Mouse (Mus musculus) adrenal gland, postnatal 14 days (tissue): ENCODE data around the gene Krtap15. TPM values are rescaled to one million over a fixed set of nuclear protein-coding genes. Genes with fewer than 3 reads are reported as not detected.

ENCODE experiments used
- DNase-seq: peaks from one replicate; pipeline ENCODE4 v3.0.0; 2021; ENCODE audit warnings: mixed read lengths
- long read RNA-seq, 2 experiments: library from polyadenylated mRNA; stranded (forward); transcript quantifications; one replicate each; pipeline ENCODE4 v2.0.0; 2021
- total RNA-seq: library from RNA; stranded (reverse); gene quantifications from 2 replicates; pipeline ENCODE4 v1.2.3, GENCODE M21; 2021

The Krtap15 gene
- not detected in 2 replicates for total RNA-seq
- long read RNA-seq, experiment 1, result 0 reads
- long read RNA-seq, experiment 2, result 0 reads

- no peak for DNase-seq
Observed at GRCm38 (mm10) chr16:88820066-88820465, at the start of gene Krtap15. Gene Krtap15 (plus strand): TSS chr16:88820215.

DNA sequence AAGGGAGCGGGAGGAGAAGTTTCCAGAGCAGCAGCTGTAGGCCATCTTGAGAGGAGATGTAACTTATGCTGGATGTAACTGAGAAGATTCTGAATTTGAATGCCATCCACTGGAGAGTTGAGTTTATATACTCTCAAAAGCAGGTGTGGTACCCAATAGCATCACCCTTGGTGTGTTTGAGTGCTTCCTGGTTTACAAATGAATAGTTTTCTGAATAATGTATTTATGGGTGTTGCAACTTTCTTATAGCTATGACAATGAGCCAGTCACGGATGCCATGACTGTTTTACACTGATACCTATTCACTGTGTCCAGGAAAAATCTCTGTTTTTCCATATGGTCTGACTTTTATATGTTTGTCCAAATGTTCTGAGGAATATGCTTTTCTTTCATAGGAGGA is 45.9 kb upstream of the Krtap15 start, which contains the start of gene 2310057N15Rik:
2310057N15Rik (minus strand) TSS at position 101 of the 400 bp plus-strand sequence.
- no peak for DNase-seq

- DNase-seq, result no peak
Observed at GRCm38 (mm10) chr16:88777596-88777995, 42.4 kb upstream of the Krtap15 start, which contains the start of gene Gm5965. Gene Gm5965 (plus strand): TSS chr16:88777896.

- no peak for DNase-seq
Observed at GRCm38 (mm10) chr16:88786786-88787185, 33.2 kb upstream of the Krtap15 start.

- no peak for DNase-seq
Observed at GRCm38 (mm10) chr16:88811827-88812226, 8.2 kb upstream of the Krtap15 start, which contains the start of gene Gm20741. Gene Gm20741 (minus strand): TSS chr16:88812220.

- DNase-seq, result no peak
Observed at GRCm38 (mm10) chr16:88823736-88824135, 3.7 kb downstream of the Krtap15 start.

DNA sequence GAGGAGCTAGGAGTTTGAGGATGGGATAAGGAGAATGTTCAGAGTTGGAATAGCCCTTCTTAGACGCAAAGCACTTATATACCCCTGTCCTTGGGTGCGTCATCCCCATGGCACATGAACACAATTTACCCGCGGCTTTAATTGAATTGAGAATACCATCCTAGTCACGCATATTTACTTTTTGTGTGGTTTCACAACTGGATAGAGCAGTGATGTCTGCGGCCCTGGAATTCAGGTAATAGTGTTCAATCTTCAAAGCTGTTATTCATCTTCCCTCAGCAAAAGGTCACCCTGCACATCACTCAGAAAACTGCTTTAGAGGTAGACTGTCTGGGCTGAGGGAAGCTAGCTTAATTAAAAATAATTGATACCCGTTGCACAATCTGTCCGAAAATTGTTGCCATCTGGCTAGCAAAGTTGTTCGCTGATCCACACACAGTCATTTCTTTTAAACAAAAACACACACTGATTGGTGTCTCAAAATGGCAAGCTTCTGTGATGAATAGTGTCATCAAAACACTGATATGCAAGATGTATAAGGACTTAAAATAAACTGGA is 6.2 kb downstream of the Krtap15 start, which contains the start of gene Krtap14:
Krtap14 (minus strand) TSS at position 51 of the 558 bp plus-strand sequence.
- no peak for DNase-seq

DNA sequence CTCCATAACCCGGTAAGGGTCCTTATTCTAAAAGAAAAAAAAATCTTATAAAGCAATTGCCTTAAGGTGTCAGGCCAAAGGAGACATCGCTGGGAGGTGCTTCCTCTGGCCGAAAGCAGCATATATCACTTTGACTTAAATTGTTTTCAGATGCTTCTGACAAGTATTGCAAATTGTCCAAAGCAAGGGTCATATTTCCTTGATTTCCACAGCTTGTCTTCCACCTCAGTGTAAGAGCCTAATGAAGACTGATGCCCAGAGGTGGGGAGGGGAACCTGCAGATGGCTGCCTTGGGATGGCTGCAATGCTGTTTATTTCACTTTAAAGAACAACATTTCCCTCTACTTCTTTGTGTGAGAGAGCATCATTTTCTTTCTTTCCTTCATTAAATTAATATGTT is 7.0 kb downstream of the Krtap15 start:
- DNase-seq, result no peak

GRCm38 (mm10) chr16:88847363-88847762 is 27.3 kb downstream of the Krtap15 start:
- no peak for DNase-seq

DNA sequence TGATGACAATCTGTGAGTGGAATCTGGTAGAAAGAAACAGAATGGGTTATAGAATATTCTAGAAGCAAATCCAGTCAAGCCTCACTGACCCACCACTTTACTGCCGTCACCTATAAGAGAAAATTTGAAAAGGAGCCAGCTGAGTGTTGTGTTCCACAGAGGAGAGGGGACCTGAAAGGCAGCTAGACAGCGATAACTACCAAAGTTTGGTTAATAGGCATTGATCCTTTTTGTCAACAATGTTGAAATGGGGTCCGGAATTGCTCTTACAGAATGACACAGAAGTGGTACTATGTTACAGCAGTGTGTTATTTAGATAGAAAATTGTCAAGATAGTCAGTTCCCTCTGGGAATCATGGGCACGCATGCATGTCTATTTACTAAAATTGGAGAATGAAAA is 28.5 kb downstream of the Krtap15 start:
- no peak for DNase-seq

- DNase-seq, result peak; percentile 13
Observed at GRCm38 (mm10) chr16:88851450-88851849, 31.4 kb downstream of the Krtap15 start.

- DNase-seq, result no peak
Observed at GRCm38 (mm10) chr16:88864887-88865407, 44.9 kb downstream of the Krtap15 start.

DNA sequence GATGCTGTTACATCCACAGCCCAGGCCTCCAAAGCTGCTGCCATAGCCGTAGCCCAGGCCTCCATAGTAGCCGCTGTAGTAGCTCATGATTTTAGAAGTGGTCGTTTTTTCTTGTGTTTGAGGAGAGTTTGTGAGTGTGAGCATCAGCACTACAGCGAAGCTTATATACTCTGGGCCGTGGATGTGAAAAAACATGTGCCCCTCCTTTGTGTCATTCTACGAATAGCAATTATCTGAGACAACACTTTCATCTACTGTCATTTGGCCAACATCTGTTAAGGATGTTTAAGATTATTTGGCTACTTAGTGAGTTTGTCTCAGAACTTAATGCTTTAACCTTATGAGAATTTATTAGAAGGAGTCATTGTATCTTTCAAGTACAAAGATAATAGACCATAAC is 49.3 kb downstream of the Krtap15 start, which contains the start of gene Krtap19-1:
Krtap19-1 (minus strand) TSS at position 101 of the 400 bp plus-strand sequence.
- DNase-seq, result no peak

- no peak for DNase-seq
Observed at GRCm38 (mm10) chr16:88874169-88874568, 54.2 kb downstream of the Krtap15 start, which contains the start of gene Krtap19-2. Gene Krtap19-2 (minus strand): TSS chr16:88874269.

- no peak for DNase-seq
Observed at GRCm38 (mm10) chr16:88877938-88878337, 57.9 kb downstream of the Krtap15 start, which contains the start of gene Krtap19-3. Gene Krtap19-3 (minus strand): TSS chr16:88878038.

Other genes with a start within 250 kb of the Krtap15 start
- not detected in 2 replicates for gene Krtap24-1, start 207.9 kb upstream of the Krtap15 start, total RNA-seq
- gene 2310079G19Rik, start 192.5 kb upstream of the Krtap15 start, total RNA-seq, result not detected in 2 replicates
- not detected in 2 replicates for gene Krtap26-1, start 172.4 kb upstream of the Krtap15 start, total RNA-seq
- not detected in 2 replicates for gene Krtap27-1, start 148.5 kb upstream of the Krtap15 start, total RNA-seq
- gene 2310061N02Rik, start 112.3 kb upstream of the Krtap15 start, total RNA-seq, result not detected in 2 replicates
- not detected in 2 replicates for gene Krtap13-1, start 91.4 kb upstream of the Krtap15 start, total RNA-seq
- not detected in 2 replicates for gene Krtap13, start 68.6 kb upstream of the Krtap15 start, total RNA-seq
- not detected in 2 replicates for gene 2310034C09Rik, start 61.4 kb upstream of the Krtap15 start, total RNA-seq
- gene 2310057N15Rik, start 46.0 kb upstream of the Krtap15 start, total RNA-seq, result not detected in 2 replicates
- gene Gm5965, start 42.3 kb upstream of the Krtap15 start, total RNA-seq, result not detected in 2 replicates
- not detected in 2 replicates for gene Gm20741, start 8.0 kb upstream of the Krtap15 start, total RNA-seq
- gene Krtap14, start 5.9 kb downstream of the Krtap15 start, total RNA-seq, result not detected in 2 replicates
- not detected in 2 replicates for gene Krtap19-1, start 49.2 kb downstream of the Krtap15 start, total RNA-seq
- not detected in 2 replicates for gene Krtap19-2, start 54.1 kb downstream of the Krtap15 start, total RNA-seq
- not detected in 2 replicates for gene Krtap19-3, start 57.8 kb downstream of the Krtap15 start, total RNA-seq
- gene Krtap19-4, start 64.9 kb downstream of the Krtap15 start, total RNA-seq, result not detected in 2 replicates
- not detected in 2 replicates for gene Krtap19-5, start 76.2 kb downstream of the Krtap15 start, total RNA-seq
- not detected in 2 replicates for gene Krtap19-9b, start 112.0 kb downstream of the Krtap15 start, total RNA-seq
- not detected in 2 replicates for gene Krtap16-3, start 142.7 kb downstream of the Krtap15 start, total RNA-seq
- not detected in 2 replicates for gene Krtap22-2, start 190.5 kb downstream of the Krtap15 start, total RNA-seq
- gene Gm10229, start 195.1 kb downstream of the Krtap15 start, total RNA-seq, result not detected in 2 replicates
- not detected in 2 replicates for gene Krtap6-1, start 211.5 kb downstream of the Krtap15 start, total RNA-seq
- gene Gm10228, start 221.3 kb downstream of the Krtap15 start, total RNA-seq, result not detected in 2 replicates
- not detected in 2 replicates for gene Krtap6-5, start 227.7 kb downstream of the Krtap15 start, total RNA-seq
- not detected in 2 replicates for gene 1110025L11Rik, start 243.8 kb downstream of the Krtap15 start, total RNA-seq